Mouse (Mus musculus) urinary bladder, postnatal 14 days (tissue): ENCODE results near the gene Crebrf.

Experiments used
- DNase-seq: peaks from one replicate; pipeline ENCODE4 v3.0.0; 2021; ENCODE audit warnings: low spot score

The Crebrf gene

GRCm38 (mm10) chr17:26715271-26715758 lies at the start of gene Crebrf:
TSS of gene Crebrf (plus strand) at chr17:26715650.
- DNase-seq = peak; percentile 99

DNA sequence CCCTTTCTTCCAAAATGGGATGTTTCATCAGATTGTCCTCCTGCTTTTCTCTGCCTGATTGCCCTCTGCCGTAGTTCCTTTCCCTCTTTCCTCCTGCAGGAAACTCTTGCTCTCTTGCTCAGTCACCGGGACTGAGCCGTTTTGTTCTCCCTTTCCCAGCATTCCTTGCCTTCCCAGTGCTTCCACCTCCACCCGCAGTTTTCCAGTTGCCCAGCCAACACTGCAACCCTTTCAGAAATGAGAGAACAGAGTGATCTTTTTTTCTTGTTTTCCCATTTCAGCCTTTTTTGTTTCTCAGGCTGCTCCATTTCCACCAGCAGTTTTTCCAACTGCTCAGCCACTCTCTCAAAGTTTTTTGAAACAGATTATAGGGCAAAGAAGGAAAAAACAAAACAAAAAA lies 44.2 kb upstream of the Crebrf start:
- DNase-seq = no peak

DNA sequence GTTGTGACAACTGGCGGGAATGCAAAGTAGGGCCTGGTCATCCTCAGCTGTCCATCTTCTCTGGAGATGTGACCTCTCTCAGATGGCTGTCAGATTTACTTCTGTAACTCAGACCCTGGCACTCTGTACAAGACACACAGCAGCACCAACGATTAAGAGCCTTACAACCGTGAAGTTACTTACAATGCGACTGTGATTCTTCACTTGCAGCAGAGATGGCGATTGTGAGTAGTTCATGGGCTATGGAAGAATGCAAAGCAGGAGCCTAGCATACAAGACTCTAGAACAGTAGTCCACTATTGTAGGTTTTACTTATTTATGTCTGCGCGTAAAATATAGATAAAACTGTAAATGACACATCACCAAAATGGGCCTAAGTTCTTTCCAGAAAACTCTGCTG lies 39.6 kb upstream of the Crebrf start:
- no peak for DNase-seq

- peak; percentile 91 for DNase-seq
Observed at GRCm38 (mm10) chr17:26676252-26676615, 39.2 kb upstream of the Crebrf start.

- DNase-seq = peak; percentile 82
Observed at GRCm38 (mm10) chr17:26676616-26677376, 38.7 kb upstream of the Crebrf start.

- DNase-seq = no peak
Observed at GRCm38 (mm10) chr17:26677711-26678637, 37.5 kb upstream of the Crebrf start.

DNA sequence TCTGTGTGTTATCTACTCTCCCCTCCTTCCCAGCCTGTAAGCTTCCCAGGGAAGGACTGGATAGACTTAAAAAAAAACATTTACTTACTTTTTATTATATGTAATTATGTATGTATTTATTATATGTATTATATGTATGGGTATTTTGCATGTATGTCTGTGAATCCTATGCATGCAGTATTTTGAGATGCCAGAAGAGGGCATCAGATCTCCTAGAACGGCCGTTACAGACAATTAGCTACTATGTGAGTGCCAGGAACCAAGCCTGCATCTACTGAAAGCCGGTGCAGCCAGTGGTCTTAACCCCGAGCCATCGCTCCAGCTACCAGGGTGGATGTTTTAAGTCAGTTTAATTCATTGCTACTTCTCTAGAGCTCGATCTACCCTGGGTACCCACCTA lies 34.2 kb upstream of the Crebrf start:
- DNase-seq = no peak

DNA sequence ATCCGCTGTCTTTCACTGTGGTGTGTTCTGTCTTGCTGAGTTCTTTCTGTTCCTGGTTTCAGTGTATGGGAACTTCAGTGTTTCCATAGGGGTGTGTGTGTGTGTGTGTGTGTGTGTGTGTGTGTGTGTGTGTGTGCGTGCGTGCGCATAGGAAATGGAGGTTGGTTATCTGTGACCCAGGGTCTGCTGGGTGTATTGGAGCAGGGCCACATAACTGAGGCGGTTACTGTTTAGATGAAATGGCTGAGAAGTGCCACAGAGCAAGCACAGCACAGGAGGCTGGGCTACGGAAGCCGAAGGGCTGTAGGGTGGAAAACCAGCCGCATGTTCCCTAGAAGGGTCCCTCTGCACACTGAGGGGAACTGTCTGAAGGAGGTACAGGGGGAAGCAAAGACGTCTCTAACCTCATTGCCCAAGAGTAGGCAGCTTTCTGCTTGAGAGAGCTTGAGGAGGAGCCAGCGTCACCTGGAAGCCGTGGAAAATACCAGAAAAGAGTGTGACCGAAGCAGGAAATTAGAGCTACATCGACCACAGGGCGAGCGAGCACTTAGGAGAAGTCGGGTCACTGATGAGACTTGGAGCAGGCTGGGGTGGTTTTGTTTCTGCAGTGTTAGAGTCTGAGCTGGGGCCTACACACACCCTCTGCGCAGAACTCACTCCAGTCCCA lies 29.0 kb upstream of the Crebrf start:
- DNase-seq = no peak

DNA sequence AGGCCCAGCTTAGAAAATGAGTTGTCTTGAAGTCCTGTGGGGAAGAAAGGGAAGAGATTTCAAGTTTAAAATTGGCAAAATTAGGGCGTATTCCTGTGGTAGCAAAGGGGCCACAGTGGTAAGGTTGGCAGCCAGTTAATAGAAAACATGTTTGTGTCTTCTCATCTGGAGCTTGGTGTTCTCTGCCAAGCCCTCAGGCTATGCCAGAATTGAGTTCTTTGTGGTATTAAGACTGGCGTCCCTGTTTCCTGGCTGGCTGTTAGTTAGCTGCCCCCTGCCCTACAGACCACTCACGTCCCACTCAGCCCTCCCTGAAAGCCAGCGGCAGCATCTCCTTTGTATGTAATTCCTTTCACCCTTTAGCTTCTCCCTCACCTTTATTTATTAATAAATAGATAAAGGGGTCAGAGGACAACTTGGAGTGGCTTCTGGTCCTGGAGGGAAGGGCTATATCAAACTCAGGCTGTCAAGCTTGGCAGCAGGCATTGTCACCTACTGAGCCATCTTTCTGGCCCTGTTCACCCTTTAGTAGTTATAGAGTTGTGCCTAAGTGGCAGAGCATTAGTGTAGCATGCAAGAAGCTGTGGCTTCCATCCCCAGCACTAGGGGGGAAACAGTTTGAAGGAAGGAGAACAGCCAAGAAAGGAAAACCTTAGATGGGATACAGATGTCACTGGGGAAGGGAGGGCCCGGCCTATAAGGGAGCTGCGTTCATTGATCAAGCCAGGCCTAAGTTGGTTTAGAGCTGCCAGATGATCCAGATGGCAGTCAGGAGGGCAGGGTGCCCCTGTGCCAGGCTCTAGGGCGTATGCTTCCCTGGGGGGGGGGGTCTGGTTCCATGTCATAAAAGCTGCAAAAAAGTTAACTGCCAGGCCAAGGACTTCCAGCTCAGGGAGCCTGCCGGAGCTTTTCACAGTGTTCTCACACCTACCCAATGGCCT lies 26.4 kb upstream of the Crebrf start:
- DNase-seq = no peak

DNA sequence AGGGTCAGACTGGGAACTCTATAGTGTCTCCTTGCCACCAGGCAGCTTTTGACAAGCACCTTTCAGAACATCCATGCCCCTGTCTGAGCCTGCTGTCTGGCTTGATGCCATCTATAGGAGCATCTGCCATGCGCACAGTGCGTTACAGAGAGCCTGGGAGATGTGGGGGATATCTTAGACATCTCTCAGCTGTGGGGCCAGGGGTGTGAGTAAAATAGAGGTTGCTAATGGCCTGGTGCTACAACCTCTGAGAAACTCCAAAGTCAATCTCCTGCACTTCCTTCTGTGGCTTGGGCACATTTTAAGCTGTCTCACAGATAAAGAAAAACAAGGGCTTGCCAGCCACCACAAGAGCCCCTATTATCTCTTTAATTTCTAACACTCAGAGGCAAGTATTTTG lies 25.6 kb upstream of the Crebrf start:
- DNase-seq = no peak

DNA sequence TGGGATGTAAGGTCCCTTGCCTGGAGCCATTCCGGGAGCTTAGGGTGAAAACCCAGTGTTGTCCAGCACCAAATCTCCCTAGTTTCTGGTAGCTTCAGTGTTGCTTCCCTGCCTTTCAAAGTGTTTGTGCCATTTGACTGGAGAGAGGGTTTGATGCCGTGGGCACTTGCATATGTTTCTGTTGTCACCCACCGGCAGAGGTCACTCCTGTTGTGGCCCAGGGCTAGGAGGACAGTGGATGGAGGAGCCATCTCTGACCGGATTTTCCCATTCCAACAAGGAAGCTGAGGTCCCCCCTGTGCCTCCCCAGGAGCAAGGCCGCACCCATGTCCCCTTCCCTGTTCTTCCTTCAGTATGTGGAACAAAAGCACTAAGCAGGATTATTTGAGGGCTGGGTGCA lies 25.2 kb upstream of the Crebrf start:
- no peak for DNase-seq

GRCm38 (mm10) chr17:26691110-26691509 lies 24.3 kb upstream of the Crebrf start:
- DNase-seq = peak; percentile 30

- no peak for DNase-seq
Observed at GRCm38 (mm10) chr17:26693424-26693823, 22.0 kb upstream of the Crebrf start.

DNA sequence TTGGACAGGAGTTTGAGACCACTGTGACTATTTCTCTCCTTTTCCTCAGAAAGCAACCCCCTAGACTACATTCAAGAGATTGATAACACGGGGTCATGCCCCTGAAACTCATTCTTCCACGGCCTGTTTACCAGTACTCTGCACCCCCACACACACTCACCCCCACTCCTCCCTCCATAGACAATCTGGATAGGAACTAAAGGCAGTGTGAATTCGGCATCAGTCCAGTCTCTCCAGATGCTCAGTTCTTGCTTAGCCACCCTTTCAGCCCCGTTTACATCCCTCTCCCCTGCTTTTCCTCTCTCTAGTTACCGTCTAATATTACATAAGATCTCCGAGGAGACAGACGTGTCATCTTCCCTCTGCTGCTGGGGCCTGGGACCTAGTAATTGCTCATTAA lies 21.3 kb upstream of the Crebrf start:
- DNase-seq = no peak

DNA sequence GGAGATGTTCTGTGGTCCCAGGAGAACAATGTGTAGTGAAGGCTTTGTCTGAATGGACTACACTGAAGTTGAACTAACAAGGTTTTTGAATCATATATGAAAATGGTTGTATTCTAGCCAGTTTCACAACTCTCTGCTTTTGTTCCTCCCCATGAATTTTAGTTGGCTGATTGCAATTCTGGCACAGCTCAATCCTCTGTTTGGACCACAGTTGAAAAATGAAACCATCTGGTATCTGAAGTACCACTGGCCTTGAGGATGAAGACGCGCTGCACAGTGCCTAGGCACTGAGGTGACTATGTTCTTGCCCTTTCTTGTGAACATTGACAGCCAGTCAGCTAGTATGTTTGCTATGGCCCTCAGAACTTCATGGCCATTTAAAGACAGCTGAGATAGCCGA lies 20.3 kb upstream of the Crebrf start:
- no peak for DNase-seq

DNA sequence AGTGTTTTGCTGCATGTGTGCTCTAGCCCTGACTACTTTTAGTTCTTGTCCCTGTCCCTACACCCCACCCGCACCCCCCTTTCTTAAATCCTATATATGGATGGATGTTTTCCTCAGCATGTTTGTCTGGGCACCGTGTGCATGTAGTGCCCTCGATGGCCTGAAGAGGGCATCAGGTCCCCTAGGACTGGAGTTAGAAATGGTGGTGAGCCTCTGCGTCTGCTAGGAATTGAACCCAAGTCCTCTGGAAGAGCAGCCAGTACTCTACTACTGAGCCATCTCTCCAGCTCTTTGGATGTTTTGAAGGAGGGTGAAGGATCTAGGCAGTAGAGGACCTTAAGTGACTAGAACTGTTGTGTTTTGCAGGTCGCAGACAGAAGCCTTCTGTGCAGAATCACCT lies 16.6 kb upstream of the Crebrf start:
- no peak for DNase-seq

GRCm38 (mm10) chr17:26699819-26700616 lies 15.4 kb upstream of the Crebrf start:
- no peak for DNase-seq

DNA sequence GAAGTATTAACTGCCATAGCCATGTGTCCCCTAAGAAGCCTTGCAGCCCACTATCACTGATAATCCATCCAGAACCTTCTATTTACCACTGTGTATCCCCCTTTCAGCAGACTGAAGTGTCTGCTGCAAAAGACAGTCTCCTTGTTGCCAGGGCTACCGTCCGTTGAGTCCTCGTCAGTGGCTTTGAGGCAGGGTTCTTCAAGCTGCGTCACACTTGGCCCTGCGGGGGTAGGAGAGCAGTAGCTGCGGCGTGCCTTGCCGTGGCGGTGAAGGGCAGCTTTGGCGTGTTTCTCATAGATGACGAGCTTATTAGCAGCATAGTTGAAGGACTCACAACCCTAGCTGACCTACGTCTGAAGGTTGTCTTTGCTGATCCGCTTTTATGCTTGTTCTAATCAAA lies 13.9 kb upstream of the Crebrf start:
- no peak for DNase-seq

GRCm38 (mm10) chr17:26702621-26703020 lies 12.8 kb upstream of the Crebrf start:
- DNase-seq = no peak

GRCm38 (mm10) chr17:26703671-26704070 lies 11.8 kb upstream of the Crebrf start:
- no peak for DNase-seq
